Mouse (Mus musculus) hindbrain, embryonic 12.5 days (tissue): ENCODE data around the gene Haus6. TPM values are rescaled to one million over a fixed set of nuclear protein-coding genes. Genes with fewer than 3 reads are reported as not detected.
"Not testable (repeated sequence)": the region's sequence is repeated elsewhere in the genome, so short reads cannot be mapped to it uniquely, and the experiment has no call there.

Source experiments
- ATAC-seq: fragments of 200-750 bp; cut with Nextera tagmentation; 2 replicates; pipeline ENCODE4 v1.8.0; 2017; ENCODE audit warnings: moderate TSS enrichment; ENCODE audit not compliant: low FRiP score
- H3K27ac ChIP-seq: fragments of 300-500 bp; sonication (generic); 2 replicates; pipeline ENCODE4 v1.5.1; 2016; ENCODE audit warnings: mild to moderate bottlenecking
- H3K27me3 ChIP-seq: fragments of 300-500 bp; sonication (generic); 2 replicates; pipeline ENCODE4 v1.6.1; 2016; ENCODE audit warnings: mild to moderate bottlenecking
- H3K36me3 ChIP-seq: fragments of 300-500 bp; sonication (generic); 2 replicates; pipeline ENCODE4 v1.6.1; 2016; ENCODE audit warnings: mild to moderate bottlenecking
- H3K4me1 ChIP-seq: fragments of 300-500 bp; sonication (generic); 2 replicates; pipeline ENCODE4 v1.6.1; 2016
- H3K4me2 ChIP-seq: fragments of 300-500 bp; sonication (generic); replicated peaks from 2 replicates; pipeline ENCODE4 v1.6.1; 2016; ENCODE audit warnings: mild to moderate bottlenecking
- H3K4me3 ChIP-seq: fragments of 300-500 bp; sonication (generic); 2 replicates; pipeline ENCODE4 v1.5.1; 2016; ENCODE audit warnings: mild to moderate bottlenecking
- H3K9ac ChIP-seq: fragments of 300-500 bp; sonication (generic); 2 replicates; pipeline ENCODE4 v1.6.1; 2016; ENCODE audit warnings: mild to moderate bottlenecking, moderate library complexity
- H3K9me3 ChIP-seq: fragments of 300-500 bp; sonication (generic); replicated peaks from 2 replicates; pipeline ENCODE4 v1.6.1; 2016; ENCODE audit warnings: mild to moderate bottlenecking
- WGBS: fragments of 180-500 bp; shearing (Covaris S2); methylation state at CpG from one replicate; pipeline ENCODE4 v1.1.7; 2016; 5-methylcytosine and 5-hydroxymethylcytosine counted together
- polyA plus RNA-seq: library from polyadenylated mRNA; unstranded; fragments of >200 nt; fragmentation: Nextera tagmentation; extraction: Ambion mirVana; gene quantifications from 2 replicates; pipeline ENCODE4 v1.2.1, GENCODE M21; 2016

Gene Haus6
- polyA plus RNA-seq, result 17.7 and 19.2 TPM in 2 replicates

DNA sequence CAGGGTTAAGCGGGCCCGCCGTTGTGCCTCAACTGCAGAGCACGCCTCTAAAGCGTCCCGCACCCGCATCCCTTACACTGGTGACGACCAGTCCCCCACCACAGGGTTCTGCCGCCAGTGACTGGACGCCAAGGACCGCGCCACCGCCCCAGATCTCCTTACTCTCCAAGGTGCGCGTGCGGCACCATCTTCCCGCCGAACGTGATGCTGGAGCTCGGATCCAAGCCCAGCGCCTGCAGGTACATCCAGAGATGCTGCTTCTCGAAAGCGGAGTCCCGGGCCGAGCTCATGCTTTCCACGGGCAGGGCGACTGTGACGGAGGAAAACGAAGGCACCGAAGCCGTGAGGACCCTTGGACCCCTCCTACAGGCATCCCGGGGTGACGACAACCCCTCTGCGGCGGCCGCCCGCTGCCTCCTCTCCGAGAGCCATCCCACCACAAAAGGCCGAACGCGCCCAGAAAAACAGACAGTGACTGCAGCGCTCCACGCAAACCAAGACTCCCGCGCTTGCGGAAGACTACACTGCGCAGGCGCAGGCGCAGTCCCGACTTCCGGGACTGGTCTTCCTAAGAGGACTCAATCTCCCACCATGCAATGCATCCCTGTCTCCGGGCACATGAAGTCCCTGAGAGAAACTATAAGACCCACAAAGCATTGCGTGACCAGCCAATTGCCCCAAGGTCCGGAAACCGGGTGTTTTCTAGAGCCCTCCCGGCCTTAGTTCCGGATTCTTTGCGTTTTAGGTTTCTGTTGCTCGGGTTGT, at the start of gene Haus6:
TSS of gene Haus6 (minus strand) at position 532 of the 765 bp plus-strand sequence.
- WGBS, result under 1% methylated on average over 59 of the region's 59 CpGs
- Histone ChIP-seq H3K4me3 (peak within 1 kb of the TSS; percentile 89), H3K9me3 (no peaks in the 10 kb centered on the region), H3K27me3 (no peaks in the 10 kb centered on the region), H3K36me3 (peaks cover 2% of the 10 kb centered on the region; the same call in 1 of the 2 replicates), H3K27ac (0 out of 2 replicates have a peak within 1 kb of the TSS, but pooled peaks have one; percentile 62), H3K9ac (peak within 1 kb of the TSS; percentile 84), H3K4me2 (peak within 1 kb of the TSS; percentile 92), H3K4me1 (peaks cover 11% of the 10 kb centered on the region)
- ATAC-seq, result peak; percentile 100

DNA sequence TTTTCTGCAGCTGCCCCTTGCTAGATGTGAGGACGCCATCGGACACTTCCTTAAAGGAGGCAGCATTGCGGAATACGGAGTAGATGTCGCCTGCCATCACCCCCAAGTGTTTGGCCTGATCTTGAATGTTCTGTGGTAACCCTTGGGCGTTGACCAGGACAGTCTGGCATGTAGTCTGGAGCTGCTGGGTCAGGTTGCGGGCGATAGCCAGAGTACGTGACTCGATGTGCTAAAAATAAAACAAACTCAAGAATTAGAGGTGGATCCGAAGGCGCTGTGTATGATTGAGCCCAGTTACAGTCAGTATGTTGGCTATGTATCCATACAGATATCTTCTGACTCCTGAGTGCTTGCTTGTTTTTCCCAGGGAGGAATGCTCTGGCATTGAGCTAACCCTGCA, 45.3 kb upstream of the Haus6 start:
- Histone ChIP-seq H3K36me3 (peaks cover 63% of the 10 kb centered on the region), H3K4me2 (no peak overlapping the region)
- WGBS, result 97% methylated on average over 12 of the region's 12 CpGs

DNA sequence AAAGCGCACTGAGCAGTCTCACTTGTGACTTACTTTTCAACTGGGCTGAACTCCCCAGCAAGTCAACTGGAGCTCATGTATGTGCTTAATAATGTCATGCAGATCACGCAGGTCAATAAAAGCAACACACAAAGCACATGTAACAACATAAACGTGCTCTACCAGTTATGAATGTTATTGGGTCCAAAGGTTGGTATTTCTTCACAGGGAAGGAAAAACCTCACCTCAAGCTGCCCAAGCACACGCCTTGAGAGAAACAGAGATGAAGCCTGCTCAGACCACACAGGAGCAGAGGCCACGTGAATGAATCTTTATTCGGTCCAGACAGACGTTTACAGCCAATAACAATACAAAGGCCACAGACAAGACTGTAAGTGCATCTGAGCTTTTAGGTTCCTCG, 44.6 kb upstream of the Haus6 start:
- not testable (repeated sequence) for H3K27me3 ChIP-seq, ATAC-seq, H3K9me3 ChIP-seq, H3K4me2 ChIP-seq, H3K4me3 ChIP-seq, H3K9ac ChIP-seq, H3K27ac ChIP-seq, H3K4me1 ChIP-seq
- 92% methylated on average over 8 of the region's 8 CpGs for WGBS
- H3K36me3 ChIP-seq, result peaks cover 57% of the 10 kb centered on the region

More for the DNA sequence above, 45.3 kb upstream of the Haus6 start:
- Histone ChIP-seq H3K27ac (no peak overlapping the region), H3K9me3 (no peaks in the 10 kb centered on the region), H3K27me3 (no peaks in the 10 kb centered on the region), H3K4me3 (no peak overlapping the region), H3K4me1 (no peaks in the 10 kb centered on the region), H3K9ac (no peak overlapping the region)
- no peak for ATAC-seq

DNA sequence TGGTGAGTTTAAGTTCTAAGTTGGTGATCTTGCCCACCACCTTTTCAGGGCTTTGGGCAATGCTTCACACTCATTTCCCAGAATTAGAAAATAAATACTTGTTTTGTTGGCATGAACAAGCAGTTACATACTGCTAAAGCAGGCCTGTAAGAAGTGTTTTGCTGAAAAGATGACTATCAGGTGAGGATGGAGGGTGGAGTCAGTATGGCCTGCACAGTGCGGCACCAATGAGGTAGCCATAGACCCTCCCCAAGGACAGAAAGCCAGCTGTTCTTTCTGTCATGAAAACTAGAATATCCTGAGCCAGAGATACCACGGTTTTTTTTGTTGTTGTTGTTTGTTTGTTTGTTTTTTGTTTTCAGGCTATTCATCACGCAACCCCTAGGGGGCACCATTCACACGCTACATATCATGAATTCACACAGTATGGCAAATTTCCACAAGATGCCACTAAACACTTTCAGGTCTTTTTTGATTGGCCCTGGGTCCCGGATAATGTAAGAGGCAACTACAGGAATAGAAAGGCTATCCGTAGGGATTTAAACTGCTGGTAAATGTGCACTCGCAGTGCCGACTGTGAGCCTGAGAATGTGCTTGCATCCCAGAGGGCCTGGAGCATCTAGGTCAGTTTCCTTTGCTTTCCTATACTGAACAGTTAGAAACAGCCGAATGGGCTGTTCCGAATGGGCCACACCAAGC, 40.0 kb upstream of the Haus6 start:
- H3K27ac ChIP-seq, result no peak overlapping the region

DNA sequence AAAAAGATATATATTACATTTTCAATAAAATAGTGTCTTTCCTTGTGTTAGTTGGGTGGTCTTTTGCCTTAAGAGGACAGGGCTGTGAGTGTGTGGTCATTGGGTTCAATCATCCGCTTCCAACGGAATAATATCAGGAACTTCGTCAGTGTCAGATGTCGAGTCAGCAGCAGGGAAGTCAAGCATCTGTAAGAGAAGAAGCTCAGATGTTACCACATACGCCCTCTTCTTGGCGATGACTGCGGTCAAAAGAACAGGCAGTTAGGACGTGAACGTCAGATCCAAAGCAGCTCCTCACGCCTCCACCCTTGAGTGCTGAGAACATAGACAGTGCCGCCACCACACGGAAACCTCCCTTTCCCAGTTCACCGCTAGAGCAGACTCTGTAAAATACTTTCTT, 36.5 kb upstream of the Haus6 start:
- not testable (repeated sequence) for H3K4me2 ChIP-seq, H3K36me3 ChIP-seq, H3K9ac ChIP-seq, ATAC-seq, H3K4me1 ChIP-seq, H3K4me3 ChIP-seq, H3K9me3 ChIP-seq, H3K27ac ChIP-seq, H3K27me3 ChIP-seq
- WGBS, result 94% methylated on average over 10 of the region's 13 CpGs

More for the DNA sequence above, 40.0 kb upstream of the Haus6 start:
- H3K4me3 ChIP-seq, result no peak overlapping the region
- H3K9ac ChIP-seq, result no peak overlapping the region
- no peaks in the 10 kb centered on the region for H3K27me3 ChIP-seq
- H3K4me1 ChIP-seq, result no peaks in the 10 kb centered on the region
- H3K9me3 ChIP-seq, result no peaks in the 10 kb centered on the region
- H3K36me3 ChIP-seq, result peaks cover 16% of the 10 kb centered on the region
- H3K4me2 ChIP-seq, result no peak overlapping the region
- ATAC-seq, result no peak
- WGBS, result 73% methylated on average over 10 of the region's 10 CpGs

DNA sequence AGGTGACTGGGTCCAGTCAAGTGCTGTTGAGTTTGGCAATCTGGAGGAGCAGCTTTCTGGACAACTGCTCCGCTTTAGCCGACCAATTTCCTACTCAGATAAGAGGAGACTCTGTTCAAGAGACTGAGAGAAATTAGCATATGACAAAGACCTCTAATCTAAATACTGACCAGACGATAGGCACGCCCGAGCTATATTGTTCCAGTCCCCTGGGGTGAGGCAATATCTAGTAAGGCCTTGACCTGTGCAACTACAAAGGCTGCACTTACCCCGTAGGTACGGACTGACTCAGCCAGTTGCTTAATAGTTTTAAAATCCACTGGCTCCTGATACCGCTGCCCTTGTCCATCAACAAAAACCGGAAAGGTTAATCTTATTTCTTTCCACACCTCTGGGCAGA, 25.7 kb upstream of the Haus6 start:
- not testable (repeated sequence) for ATAC-seq, H3K4me3 ChIP-seq, H3K36me3 ChIP-seq, H3K27me3 ChIP-seq, H3K9me3 ChIP-seq, H3K4me1 ChIP-seq, H3K4me2 ChIP-seq, H3K9ac ChIP-seq, H3K27ac ChIP-seq
- WGBS, result 80% methylated on average over 9 of the region's 9 CpGs

DNA sequence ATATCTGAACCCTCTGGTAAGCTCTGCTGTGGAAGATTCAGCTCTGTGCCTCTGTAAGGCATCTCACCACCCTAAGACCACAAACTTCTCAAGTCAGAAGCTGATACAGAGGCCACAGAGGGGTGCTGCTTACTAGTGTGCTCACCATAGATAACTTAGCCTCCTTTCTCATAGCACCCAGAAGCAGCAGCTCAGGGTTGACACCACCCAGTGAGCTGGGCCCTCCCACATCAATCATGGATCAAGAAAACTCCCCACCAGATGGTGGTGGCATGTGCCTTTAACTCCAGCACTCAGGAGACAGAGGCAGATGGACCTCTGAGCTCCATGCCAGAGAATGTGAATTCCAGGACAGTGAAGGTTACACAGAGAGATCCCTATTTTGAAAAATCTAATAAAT, 23.0 kb upstream of the Haus6 start:
- H3K27ac ChIP-seq, H3K27me3 ChIP-seq, H3K9ac ChIP-seq, H3K36me3 ChIP-seq, H3K4me1 ChIP-seq, ATAC-seq, H3K4me2 ChIP-seq, H3K9me3 ChIP-seq, H3K4me3 ChIP-seq: not testable (repeated sequence)

DNA sequence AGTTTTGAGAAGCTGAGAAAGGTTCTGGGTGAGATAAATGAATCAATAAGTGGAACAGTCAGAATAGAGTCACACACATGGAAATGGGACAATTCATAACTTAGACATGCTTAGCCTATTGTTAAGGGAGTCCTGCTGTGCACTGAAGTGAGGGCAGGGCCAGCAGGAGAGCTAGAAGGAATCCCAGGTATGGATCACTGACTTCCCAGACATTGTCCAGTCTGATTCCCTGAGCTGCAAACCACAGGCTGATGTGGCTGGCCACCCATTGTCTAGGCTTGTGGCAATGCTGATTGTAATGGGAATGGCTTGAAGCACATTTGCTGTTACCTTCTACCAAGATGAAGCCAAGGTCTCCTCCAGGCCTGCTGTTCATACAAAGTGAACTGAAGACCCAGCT, 22.5 kb upstream of the Haus6 start:
- H3K4me2 ChIP-seq, H3K4me1 ChIP-seq, H3K36me3 ChIP-seq, ATAC-seq, H3K9ac ChIP-seq, H3K4me3 ChIP-seq, H3K9me3 ChIP-seq, H3K27ac ChIP-seq, H3K27me3 ChIP-seq: not testable (repeated sequence)

DNA sequence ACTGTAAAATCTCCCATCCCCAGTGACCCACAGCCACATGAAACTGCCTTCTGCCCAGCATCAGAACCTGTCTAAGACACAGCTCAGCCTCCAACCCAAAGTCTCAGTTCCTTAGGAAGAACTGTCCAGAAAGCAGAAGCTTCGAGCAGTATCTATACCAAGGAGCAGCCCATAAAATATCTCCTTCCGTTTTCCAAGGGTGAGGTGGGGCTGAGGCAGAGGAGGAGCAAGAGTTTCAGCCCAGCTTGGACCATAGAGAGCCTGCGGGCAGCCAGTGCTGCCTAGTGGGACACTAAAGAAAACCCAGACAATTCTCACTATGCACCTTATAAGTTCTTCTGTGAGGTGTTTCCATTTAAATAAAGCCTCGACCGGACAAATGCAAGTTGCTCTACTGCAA, 20.7 kb upstream of the Haus6 start:
- not testable (repeated sequence) for H3K9me3 ChIP-seq, H3K9ac ChIP-seq, ATAC-seq, H3K4me3 ChIP-seq, H3K36me3 ChIP-seq, H3K4me2 ChIP-seq, H3K4me1 ChIP-seq, H3K27me3 ChIP-seq, H3K27ac ChIP-seq
- 60% methylated on average over 5 of the region's 5 CpGs for WGBS

DNA sequence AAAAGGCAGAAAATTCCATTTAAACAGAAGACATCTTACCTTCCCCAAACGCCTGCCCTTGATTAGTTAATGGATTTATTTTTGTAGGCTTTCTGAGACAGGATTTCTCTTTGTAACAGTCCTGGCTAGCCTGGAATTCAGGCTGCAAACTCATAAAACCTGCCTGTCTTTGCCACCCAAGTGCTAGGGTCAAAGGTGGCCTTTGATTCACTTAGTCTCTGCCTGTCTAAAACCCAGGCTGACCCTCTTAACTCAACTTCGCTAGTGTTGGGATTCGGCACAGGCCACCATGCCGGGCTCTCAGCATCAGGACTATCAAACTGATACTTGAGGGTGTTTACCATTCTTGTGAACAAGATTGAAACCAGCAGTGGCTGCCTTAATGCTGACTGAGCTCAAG, 20.0 kb upstream of the Haus6 start:
- ATAC-seq, result no peak

DNA sequence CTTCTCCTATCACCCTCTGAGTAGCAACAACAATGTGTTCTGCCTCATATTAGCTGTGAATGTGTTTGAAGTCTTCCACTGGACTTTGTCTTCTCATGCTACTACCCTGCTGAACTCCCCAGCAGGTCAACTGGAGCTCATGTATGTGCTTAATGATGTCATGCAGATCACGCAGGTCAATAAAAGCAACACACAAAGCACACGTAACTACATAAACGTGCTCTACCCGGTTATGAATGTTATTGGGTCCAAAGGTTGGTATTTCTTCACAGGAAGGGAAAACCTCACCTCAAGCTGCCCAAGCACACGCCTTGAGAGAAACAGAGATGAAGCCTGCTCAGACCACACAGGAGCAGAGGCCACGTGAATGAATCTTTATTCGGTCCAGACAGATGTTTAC, 14.6 kb upstream of the Haus6 start:
- H3K4me3 ChIP-seq, H3K4me1 ChIP-seq, H3K9ac ChIP-seq, H3K27ac ChIP-seq, ATAC-seq, H3K4me2 ChIP-seq, H3K27me3 ChIP-seq, H3K9me3 ChIP-seq, H3K36me3 ChIP-seq: not testable (repeated sequence)
- 91% methylated on average over 7 of the region's 7 CpGs for WGBS

More for the DNA sequence above, 20.0 kb upstream of the Haus6 start:
- no peak overlapping the region for H3K4me2 ChIP-seq
- H3K36me3 ChIP-seq, result no peaks in the 10 kb centered on the region
- 66% methylated on average over 4 of the region's 4 CpGs for WGBS
- H3K4me1 ChIP-seq, result no peaks in the 10 kb centered on the region
- H3K9me3 ChIP-seq, result no peaks in the 10 kb centered on the region
- no peaks in the 10 kb centered on the region for H3K27me3 ChIP-seq
- no peak overlapping the region for H3K9ac ChIP-seq
- H3K27ac ChIP-seq, result no peak overlapping the region
- no peak overlapping the region for H3K4me3 ChIP-seq

DNA sequence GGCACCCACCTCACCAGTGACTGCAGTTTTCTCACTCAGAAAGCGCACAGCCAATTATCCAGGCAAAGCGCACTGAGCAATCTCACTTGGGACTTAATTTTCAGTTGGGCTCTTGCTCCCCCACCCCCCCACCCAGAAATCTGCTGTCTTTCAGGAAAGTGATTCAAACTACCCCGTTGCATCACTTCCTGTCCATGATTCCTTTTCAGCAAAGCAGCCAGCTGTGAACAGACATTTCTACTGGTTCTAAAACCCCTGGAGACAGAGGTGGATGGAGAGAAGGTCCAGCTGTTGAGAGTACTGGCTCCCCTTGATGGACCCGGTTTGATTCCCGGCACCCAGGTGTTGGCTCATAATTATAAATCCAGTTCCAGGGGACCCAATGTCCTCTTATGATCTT, 13.6 kb upstream of the Haus6 start:
- no peak overlapping the region for H3K9ac ChIP-seq
- 84% methylated on average over 5 of the region's 5 CpGs for WGBS
- no peaks in the 10 kb centered on the region for H3K9me3 ChIP-seq
- no peaks in the 10 kb centered on the region for H3K36me3 ChIP-seq
- no peaks in the 10 kb centered on the region for H3K27me3 ChIP-seq
- no peak for ATAC-seq
- H3K27ac ChIP-seq, result no peak overlapping the region
- H3K4me1 ChIP-seq, result no peaks in the 10 kb centered on the region
- no peak overlapping the region for H3K4me3 ChIP-seq
- no peak overlapping the region for H3K4me2 ChIP-seq

DNA sequence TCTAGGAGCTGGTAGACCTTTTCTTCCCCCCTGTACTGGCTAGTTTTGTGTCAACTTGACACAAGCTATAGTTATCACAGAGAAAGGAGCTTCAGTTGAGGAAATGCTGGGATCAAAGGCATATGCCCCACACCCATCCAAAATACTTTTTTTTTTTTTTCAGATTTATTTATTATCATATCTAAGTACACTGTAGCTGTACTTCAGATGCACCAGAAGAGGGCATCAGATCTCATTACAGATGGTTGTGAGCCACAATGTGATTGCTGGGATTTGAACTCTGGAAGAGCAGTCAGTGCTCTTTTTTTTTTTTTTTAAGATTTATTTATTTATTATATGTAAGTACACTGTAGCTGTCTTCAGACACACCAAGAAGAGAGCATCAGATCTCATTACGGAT, 10.7 kb upstream of the Haus6 start:
- 90% methylated on average over 1 of the region's 1 CpGs for WGBS

More for the DNA sequence above, 10.7 kb upstream of the Haus6 start:
- H3K4me3 ChIP-seq, ATAC-seq, H3K27me3 ChIP-seq, H3K4me2 ChIP-seq, H3K9ac ChIP-seq, H3K36me3 ChIP-seq, H3K9me3 ChIP-seq, H3K4me1 ChIP-seq, H3K27ac ChIP-seq: not testable (repeated sequence)
